Mouse (Mus musculus) forebrain, embryonic 11.5 days (tissue): Measurements from ENCODE around the gene Arid1b. TPM values are rescaled to one million over a fixed set of nuclear protein-coding genes. Genes with fewer than 3 reads are reported as not detected.
A peak's percentile ranks its signal among the peaks of the same experiment; 100 is the strongest.

Source experiments
- ATAC-seq: fragments of 200-750 bp; cut with Nextera tagmentation; replicated peaks from 2 replicates; pipeline ENCODE4 v1.8.0; 2017; ENCODE audit warnings: moderate TSS enrichment; ENCODE audit not compliant: low FRiP score
- DNase-seq: peaks from one replicate; pipeline ENCODE4 v3.0.0-alpha.2; 2017; ENCODE audit warnings: low spot score
- H3K27ac ChIP-seq: fragments of 300-500 bp; sonication (generic); 2 replicates; pipeline ENCODE4 v1.5.1; 2014; ENCODE audit warnings: low read depth, low read length
- H3K27me3 ChIP-seq: fragments of 300-500 bp; sonication (generic); 2 replicates; pipeline ENCODE4 v1.6.1; 2014; ENCODE audit warnings: mild to moderate bottlenecking, low read length, mixed read lengths; ENCODE audit not compliant: control insufficient read depth, insufficient read depth
- H3K36me3 ChIP-seq: fragments of 300-500 bp; sonication (generic); 2 replicates; pipeline ENCODE4 v1.6.1; 2014; ENCODE audit warnings: mild to moderate bottlenecking, low read length, moderate library complexity, mixed read lengths; ENCODE audit not compliant: control insufficient read depth, insufficient read depth
- H3K4me1 ChIP-seq: fragments of 300-500 bp; sonication (generic); replicated peaks from 2 replicates; pipeline ENCODE4 v1.6.1; 2014; ENCODE audit warnings: low read length, mixed read lengths; ENCODE audit not compliant: control insufficient read depth, insufficient read depth
- H3K4me2 ChIP-seq: fragments of 300-500 bp; sonication (generic); 2 replicates; pipeline ENCODE4 v1.6.1; 2014; ENCODE audit warnings: low read depth, mild to moderate bottlenecking, low read length, moderate library complexity, mixed read lengths; ENCODE audit not compliant: severe bottlenecking
- H3K4me3 ChIP-seq: fragments of 300-500 bp; sonication (generic); 2 replicates; pipeline ENCODE4 v1.5.1; 2014; ENCODE audit warnings: low read depth, low read length
- H3K9ac ChIP-seq: fragments of 300-500 bp; sonication (generic); 2 replicates; pipeline ENCODE4 v1.6.1; 2014; ENCODE audit warnings: low read length
- H3K9me3 ChIP-seq: fragments of 300-500 bp; sonication (generic); 2 replicates; pipeline ENCODE4 v1.6.1; 2016; ENCODE audit warnings: low read length, mixed read lengths; ENCODE audit not compliant: control insufficient read depth
- WGBS: fragments of 180-500 bp; shearing (Covaris S2); extraction: QIAGEN DNeasy Blood & Tissue Kit; methylation state at CpG from one replicate; pipeline ENCODE4 v1.1.7; 2014; 5-methylcytosine and 5-hydroxymethylcytosine counted together
- polyA plus RNA-seq: library from polyadenylated mRNA; unstranded; fragments of >200 nt; fragmentation: Nextera tagmentation; extraction: Ambion mirVana; gene quantifications from 2 replicates; pipeline ENCODE4 v1.2.1, GENCODE M21; 2014

The Arid1b gene
- polyA plus RNA-seq, 1 experiment from 2014 or later, result 16.3 TPM

DNA sequence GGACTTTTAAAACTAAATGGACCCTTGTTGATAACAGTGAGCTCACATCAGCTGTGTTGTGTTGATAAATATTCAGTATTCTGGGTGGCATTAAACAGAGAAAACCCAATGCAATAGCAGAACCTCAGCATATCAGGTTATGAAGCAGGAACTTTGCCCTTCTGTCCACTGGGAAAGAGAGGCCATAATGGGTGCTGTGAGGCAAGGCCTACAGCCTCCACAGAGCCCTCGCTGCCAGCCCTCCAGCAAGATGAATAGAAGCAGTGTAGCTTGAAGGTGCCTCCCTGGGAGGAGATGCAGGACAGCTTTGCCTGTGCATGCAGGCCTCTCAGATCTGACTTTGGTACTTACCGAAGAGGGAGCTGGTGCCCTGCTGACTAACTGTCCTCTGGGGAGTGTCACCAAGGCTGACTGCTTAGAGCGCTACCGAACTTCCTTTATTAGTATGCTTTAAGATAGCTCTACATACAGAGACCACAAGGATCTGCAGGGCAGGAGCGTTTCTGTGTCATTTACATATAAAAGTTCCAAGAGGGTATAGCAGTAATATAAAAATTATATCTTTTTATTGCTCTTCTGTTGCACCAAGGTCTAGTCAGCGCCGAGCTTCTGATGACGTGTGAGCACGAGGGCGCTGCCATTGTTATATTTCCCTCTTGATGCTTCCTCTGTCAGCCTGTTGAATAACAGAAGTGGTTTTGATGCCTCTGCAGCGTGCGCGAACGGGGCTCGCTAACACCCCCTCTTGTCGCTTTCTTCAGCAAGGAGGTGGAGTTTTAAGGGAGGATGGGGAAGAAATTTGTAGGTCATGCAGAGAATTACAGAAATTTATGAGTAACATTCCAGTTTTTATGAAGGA lies 244.5 kb downstream of the Arid1b start:
- Histone ChIP-seq H3K27me3 (no peaks in the 10 kb centered on the region), H3K4me2 (no peak overlapping the region), H3K9ac (no peak overlapping the region), H3K27ac (no peak overlapping the region), H3K4me3 (no peak overlapping the region), H3K9me3 (no peaks in the 10 kb centered on the region), H3K36me3 (no peaks in the 10 kb centered on the region), H3K4me1 (peaks cover 14% of the 10 kb centered on the region; the same call in 1 of the 2 replicates)
- DNase-seq (no peak), ATAC-seq (no peak)
- 61% methylated on average over 16 of the region's 16 CpGs for WGBS

DNA sequence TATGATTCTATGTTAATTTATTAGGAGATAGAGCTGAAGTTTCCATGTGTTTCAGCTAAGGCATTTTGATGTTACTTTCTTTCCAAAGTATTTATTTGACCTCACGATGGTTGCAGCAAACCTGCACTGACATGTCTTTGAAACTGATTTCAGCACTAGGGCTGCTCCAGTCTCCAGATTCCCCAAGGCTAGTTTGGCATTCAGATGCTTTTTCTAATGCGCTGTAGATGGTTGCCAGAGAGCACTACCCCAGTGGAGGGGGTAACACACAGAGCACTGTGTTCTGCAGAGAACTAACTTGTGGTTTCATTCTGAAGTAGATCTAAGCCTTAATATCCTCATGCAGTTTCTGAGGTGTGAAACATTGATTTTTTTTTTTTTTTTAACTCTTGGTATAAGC lies 250.4 kb downstream of the Arid1b start:
- Histone ChIP-seq H3K4me3 (no peak overlapping the region), H3K9ac (no peak overlapping the region), H3K27ac (no peak overlapping the region), H3K4me1 (no peaks in the 10 kb centered on the region), H3K36me3 (no peaks in the 10 kb centered on the region), H3K4me2 (no peak overlapping the region), H3K27me3 (no peaks in the 10 kb centered on the region), H3K9me3 (no peaks in the 10 kb centered on the region)
- ATAC-seq, result no peak
- DNase-seq, result no peak
- WGBS, result 92% methylated on average over 2 of the region's 2 CpGs

DNA sequence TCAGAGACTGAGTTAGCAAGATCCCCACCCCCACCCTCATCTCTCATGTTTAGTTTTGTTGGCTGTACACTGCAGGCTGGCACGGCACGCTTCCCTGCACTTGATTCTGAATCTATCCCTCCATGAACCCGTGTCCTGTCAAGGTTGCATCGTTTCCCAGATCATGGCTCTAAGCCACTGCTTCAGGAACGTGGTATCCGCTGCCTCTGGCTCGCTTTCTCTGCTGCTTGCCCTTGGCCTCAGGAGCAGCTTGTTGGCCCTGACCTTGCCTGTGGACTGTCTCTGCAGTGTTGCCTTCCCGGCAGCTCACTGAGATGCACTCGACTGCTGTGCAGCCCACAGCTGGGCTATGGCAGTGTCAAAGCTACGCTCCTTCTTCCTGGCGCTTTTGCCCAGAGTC lies 252.6 kb downstream of the Arid1b start:
- WGBS, result 89% methylated on average over 11 of the region's 11 CpGs
- DNase-seq (no peak), ATAC-seq (no peak)
- Histone ChIP-seq H3K4me2 (no peak overlapping the region), H3K36me3 (no peaks in the 10 kb centered on the region), H3K9ac (no peak overlapping the region), H3K27ac (no peak overlapping the region), H3K27me3 (no peaks in the 10 kb centered on the region), H3K4me1 (no peaks in the 10 kb centered on the region), H3K4me3 (no peak overlapping the region), H3K9me3 (no peaks in the 10 kb centered on the region)

DNA sequence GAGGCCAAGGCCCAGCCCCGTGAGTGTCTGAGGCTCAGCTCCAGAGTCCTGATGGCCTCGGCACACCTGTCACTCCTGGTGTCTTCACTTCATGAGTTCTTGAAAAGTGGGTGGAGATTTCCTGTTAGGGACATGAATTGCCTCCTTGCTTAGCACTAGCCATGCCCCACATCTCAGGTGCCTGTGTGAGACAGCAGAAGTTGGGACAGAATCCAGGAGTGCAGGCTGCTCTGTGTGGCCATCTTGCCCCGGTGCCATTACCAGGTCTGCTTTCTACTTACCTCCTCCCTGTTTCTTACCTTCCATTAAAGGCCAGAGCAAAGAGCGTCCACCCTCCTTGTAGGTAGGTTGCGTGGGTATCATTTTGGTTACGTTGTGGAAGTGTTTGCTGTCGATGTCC lies 253.1 kb downstream of the Arid1b start:
- ATAC-seq, result no peak
- H3K27me3 ChIP-seq, result no peaks in the 10 kb centered on the region
- H3K4me3 ChIP-seq, result no peak overlapping the region
- H3K36me3 ChIP-seq, result no peaks in the 10 kb centered on the region
- no peak overlapping the region for H3K9ac ChIP-seq
- 91% methylated on average over 7 of the region's 7 CpGs for WGBS
- no peaks in the 10 kb centered on the region for H3K9me3 ChIP-seq
- H3K4me1 ChIP-seq, result no peaks in the 10 kb centered on the region
- H3K27ac ChIP-seq, result no peak overlapping the region
- DNase-seq, result no peak
- no peak overlapping the region for H3K4me2 ChIP-seq

DNA sequence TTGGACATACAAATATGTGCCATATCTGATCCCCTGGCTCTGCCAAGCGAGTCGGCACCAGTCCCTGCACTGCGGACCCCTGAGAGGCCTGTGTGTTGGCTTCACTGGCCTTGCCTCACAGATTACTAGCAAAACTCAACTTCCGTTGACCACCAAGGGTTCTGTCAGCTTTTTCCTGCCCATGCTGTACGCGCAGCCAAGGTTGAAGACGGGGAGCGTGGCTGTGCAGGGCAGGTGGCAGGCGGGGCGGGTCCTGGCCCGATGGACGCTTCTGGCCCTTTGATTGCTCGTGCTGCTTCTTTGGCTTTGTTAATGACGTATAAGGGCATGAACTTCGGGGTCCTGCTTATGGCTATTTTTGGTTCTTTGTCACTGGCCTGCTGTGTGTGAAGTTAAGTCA lies 253.6 kb downstream of the Arid1b start:
- no peak overlapping the region for H3K27ac ChIP-seq
- peaks cover under 1% of the 10 kb centered on the region; the same call in 1 of the 2 replicates for H3K4me1 ChIP-seq
- H3K4me2 ChIP-seq, result no peak overlapping the region
- 91% methylated on average over 15 of the region's 15 CpGs for WGBS
- DNase-seq (no peak), ATAC-seq (no peak)
- H3K9me3 ChIP-seq, result no peaks in the 10 kb centered on the region
- no peak overlapping the region for H3K4me3 ChIP-seq
- H3K27me3 ChIP-seq, result no peaks in the 10 kb centered on the region
- no peak overlapping the region for H3K9ac ChIP-seq
- H3K36me3 ChIP-seq, result no peaks in the 10 kb centered on the region

DNA sequence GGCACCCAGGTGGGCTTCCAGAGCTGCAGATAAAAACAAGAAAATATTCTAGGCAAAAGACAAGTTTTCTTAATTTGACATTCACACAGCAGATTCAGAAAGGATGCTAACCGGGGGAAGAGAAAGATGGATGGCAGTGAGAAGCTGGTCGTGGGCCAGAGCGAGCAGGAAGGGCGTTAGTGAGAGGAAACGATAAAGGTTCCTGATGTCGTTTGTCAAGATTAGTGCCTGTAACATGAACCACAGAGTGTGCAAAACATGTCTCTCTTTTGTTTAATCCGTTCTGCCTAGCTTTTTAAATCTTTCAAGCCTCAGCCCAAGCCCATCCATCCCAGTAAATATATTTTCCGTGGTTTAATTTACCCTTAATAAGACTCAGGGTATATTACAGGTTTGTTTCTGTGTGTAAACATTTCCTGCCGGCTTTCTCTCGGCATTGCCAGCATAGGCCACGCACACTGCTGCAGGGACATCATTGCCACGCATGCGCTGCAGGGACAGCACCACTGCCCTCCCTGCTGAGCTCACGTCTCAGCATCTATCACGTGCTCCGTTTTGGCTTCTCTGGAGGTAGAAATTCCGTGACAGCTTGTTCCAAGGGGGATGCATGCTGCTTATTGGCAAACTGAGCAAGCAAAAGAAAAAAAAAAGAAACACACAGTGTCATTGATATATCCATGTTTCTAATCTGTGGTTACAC lies 255.0 kb downstream of the Arid1b start:
- no peak overlapping the region for H3K9ac ChIP-seq
- no peak overlapping the region for H3K4me2 ChIP-seq
- H3K9me3 ChIP-seq, result no peaks in the 10 kb centered on the region
- H3K27ac ChIP-seq, result no peak overlapping the region
- H3K36me3 ChIP-seq, result no peaks in the 10 kb centered on the region
- 78% methylated on average over 17 of the region's 17 CpGs for WGBS
- DNase-seq, result no peak
- H3K4me1 ChIP-seq, result peaks cover 3% of the 10 kb centered on the region; the same call in 1 of the 2 replicates
- ATAC-seq, result no peak
- H3K27me3 ChIP-seq, result no peaks in the 10 kb centered on the region
- H3K4me3 ChIP-seq, result no peak overlapping the region

DNA sequence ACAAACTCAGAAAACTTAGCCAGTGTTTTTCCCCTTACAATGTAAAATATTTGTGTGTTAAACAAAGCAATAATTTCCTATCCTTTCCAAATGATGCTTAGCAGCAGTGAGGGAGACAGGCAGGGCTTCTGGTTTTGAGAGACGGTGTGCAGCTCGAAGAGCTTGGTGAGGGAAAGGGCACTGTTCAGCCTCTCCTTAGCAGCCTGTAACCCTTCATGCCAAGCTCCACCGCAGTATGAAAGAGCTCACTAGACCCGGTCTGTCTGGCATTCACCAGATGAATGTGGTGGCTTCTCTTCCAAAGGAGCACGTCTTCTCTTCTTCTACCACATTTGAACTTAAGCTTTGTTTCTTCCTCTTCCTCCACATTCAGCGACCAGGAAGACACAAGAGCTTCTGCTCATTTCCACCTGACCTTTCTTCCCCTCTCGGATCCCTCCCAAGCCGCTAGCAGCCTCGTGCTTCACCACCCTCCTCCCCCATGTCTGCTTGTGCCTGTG lies 255.6 kb downstream of the Arid1b start:
- H3K9me3 ChIP-seq, result no peaks in the 10 kb centered on the region
- ATAC-seq (no peak), DNase-seq (no peak)
- H3K27me3 ChIP-seq, result no peaks in the 10 kb centered on the region
- H3K9ac ChIP-seq, result no peak overlapping the region
- H3K4me2 ChIP-seq, result no peak overlapping the region
- peaks cover 7% of the 10 kb centered on the region for H3K4me1 ChIP-seq
- 85% methylated on average over 9 of the region's 9 CpGs for WGBS
- no peaks in the 10 kb centered on the region for H3K36me3 ChIP-seq
- no peak overlapping the region for H3K27ac ChIP-seq
- H3K4me3 ChIP-seq, result no peak overlapping the region

DNA sequence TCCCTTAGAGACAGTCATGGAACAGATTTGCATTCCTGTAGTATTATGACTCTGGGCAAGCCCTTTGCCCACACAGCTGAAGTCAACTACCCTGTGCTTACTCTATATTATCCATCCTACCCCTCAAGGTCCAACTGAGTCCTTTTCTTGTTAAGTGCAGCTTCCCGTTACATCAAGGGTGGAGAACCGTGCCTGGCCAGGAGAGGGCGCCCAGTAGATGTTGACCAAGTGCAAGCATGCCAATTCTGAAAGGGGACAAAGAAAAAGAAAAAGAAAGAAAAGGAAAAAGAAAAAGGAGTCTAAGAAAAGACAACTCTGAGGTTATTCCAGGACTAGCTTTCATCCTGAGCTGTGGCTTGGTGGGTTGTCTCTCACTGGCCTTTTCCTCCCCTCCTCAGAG lies 258.3 kb downstream of the Arid1b start:
- Histone ChIP-seq H3K36me3 (no peaks in the 10 kb centered on the region), H3K9ac (no peak overlapping the region), H3K4me2 (no peak overlapping the region), H3K27me3 (no peaks in the 10 kb centered on the region), H3K4me1 (peaks cover 14% of the 10 kb centered on the region), H3K27ac (no peak overlapping the region), H3K9me3 (no peaks in the 10 kb centered on the region), H3K4me3 (no peak overlapping the region)
- ATAC-seq, result no peak
- 20% methylated on average over 3 of the region's 3 CpGs for WGBS
- peak; percentile 84 for DNase-seq
